Mouse (Mus musculus): ENCODE data around the gene Zbtb7a. TPM values are rescaled to one million over a fixed set of nuclear protein-coding genes. Genes with fewer than 3 reads are reported as not detected.
"Not testable (repeated sequence)": the region's sequence is repeated elsewhere in the genome, so short reads cannot be mapped to it uniquely, and the experiment has no call there.

Gene Zbtb7a
- polyA plus RNA-seq, 1 experiment from 2014 or later = 31.5 TPM

GRCm38 (mm10) chr10:81174617-81175344, 39.8 kb downstream of the Zbtb7a start:
- Histone ChIP-seq H3K9ac (ENCODE audit: low read length) (peak overlapping the region; percentile 46), H3K27ac (ENCODE audit: low read length) (peak overlapping the region; percentile 87), H3K27me3 (ENCODE audit: control insufficient read depth, insufficient read depth, low read depth, low read length) (no peaks in the 10 kb centered on the region), H3K9me3 (ENCODE audit: control insufficient read depth, low read length) (no peaks in the 10 kb centered on the region), H3K4me2 (ENCODE audit: low read depth, low read length) (peak overlapping the region; percentile 49), H3K4me1 (replicated peaks; ENCODE audit: control insufficient read depth, insufficient read depth, low read length) (peaks cover 34% of the 10 kb centered on the region), H3K4me3 (ENCODE audit: low read length) (peak overlapping the region; percentile 40), H3K36me3 (ENCODE audit: control insufficient read depth, insufficient read depth, low read length) (peaks cover 22% of the 10 kb centered on the region)
- WGBS = 3% methylated on average over 29 of the region's 29 CpGs
- ATAC-seq (ENCODE audit: low read depth) = peak; percentile 49

GRCm38 (mm10) chr10:81175345-81175701, 40.3 kb downstream of the Zbtb7a start:
- not testable (repeated sequence) for H3K27me3 ChIP-seq (ENCODE audit: control insufficient read depth, insufficient read depth, low read depth, low read length); H3K9me3 ChIP-seq (ENCODE audit: control insufficient read depth, low read length); ATAC-seq (ENCODE audit: low read depth)
- 7% methylated on average over 4 of the region's 4 CpGs for WGBS
- peaks cover 28% of the 10 kb centered on the region for H3K36me3 ChIP-seq (ENCODE audit: control insufficient read depth, insufficient read depth, low read length)
- peaks cover 34% of the 10 kb centered on the region for H3K4me1 ChIP-seq (replicated peaks; ENCODE audit: control insufficient read depth, insufficient read depth, low read length)
- peak overlapping the region; percentile 87 for H3K27ac ChIP-seq (ENCODE audit: low read length)
- H3K9ac ChIP-seq (ENCODE audit: low read length) = peak overlapping the region; percentile 46
- peak overlapping the region; percentile 49 for H3K4me2 ChIP-seq (ENCODE audit: low read depth, low read length)
- peak overlapping the region; percentile 40 for H3K4me3 ChIP-seq (ENCODE audit: low read length)

GRCm38 (mm10) chr10:81175936-81176465, 41.0 kb downstream of the Zbtb7a start:
- peaks cover 34% of the 10 kb centered on the region for H3K36me3 ChIP-seq (ENCODE audit: control insufficient read depth, insufficient read depth, low read length)
- H3K9me3 ChIP-seq (ENCODE audit: control insufficient read depth, low read length) = no peaks in the 10 kb centered on the region
- H3K27me3 ChIP-seq (ENCODE audit: control insufficient read depth, insufficient read depth, low read depth, low read length) = no peaks in the 10 kb centered on the region
- peak overlapping the region; percentile 87 for H3K27ac ChIP-seq (ENCODE audit: low read length)
- peak; percentile 31 for ATAC-seq (ENCODE audit: low read depth)
- H3K4me2 ChIP-seq (ENCODE audit: low read depth, low read length) = peak overlapping the region; percentile 59
- peak overlapping the region; percentile 81 for H3K4me3 ChIP-seq (ENCODE audit: low read length)
- H3K4me1 ChIP-seq (replicated peaks; ENCODE audit: control insufficient read depth, insufficient read depth, low read length) = peaks cover 34% of the 10 kb centered on the region
- WGBS = 2% methylated on average over 13 of the region's 13 CpGs
- H3K9ac ChIP-seq (ENCODE audit: low read length) = peak overlapping the region; percentile 34

GRCm38 (mm10) chr10:81176466-81177271, 41.6 kb downstream of the Zbtb7a start, which contains the start of gene Eef2:
TSS of gene Eef2 (plus strand) at chr10:81176631.
- 0% methylated on average over 75 of the region's 77 CpGs for WGBS

GRCm38 (mm10) chr10:81177491-81177925, 42.5 kb downstream of the Zbtb7a start:
- Histone ChIP-seq H3K9me3 (ENCODE audit: control insufficient read depth, low read length) (no peaks in the 10 kb centered on the region), H3K9ac (ENCODE audit: low read length) (peak overlapping the region; percentile 96), H3K27ac (ENCODE audit: low read length) (peak overlapping the region; percentile 87), H3K27me3 (ENCODE audit: control insufficient read depth, insufficient read depth, low read depth, low read length) (no peaks in the 10 kb centered on the region), H3K4me2 (ENCODE audit: low read depth, low read length) (peak overlapping the region; percentile 90), H3K4me3 (ENCODE audit: low read length) (peak overlapping the region; percentile 81), H3K4me1 (replicated peaks; ENCODE audit: control insufficient read depth, insufficient read depth, low read length) (peaks cover 38% of the 10 kb centered on the region), H3K36me3 (ENCODE audit: control insufficient read depth, insufficient read depth, low read length) (peaks cover 50% of the 10 kb centered on the region)
- ATAC-seq (ENCODE audit: low read depth) = no peak
- WGBS = 6% methylated on average over 16 of the region's 16 CpGs

More at GRCm38 (mm10) chr10:81176466-81177271, 41.6 kb downstream of the Zbtb7a start, which contains the start of gene Eef2:
- Histone ChIP-seq H3K4me3 (ENCODE audit: low read length) (peak within 1 kb of the TSS; percentile 81), H3K27me3 (ENCODE audit: control insufficient read depth, insufficient read depth, low read depth, low read length) (no peaks in the 10 kb centered on the region), H3K36me3 (ENCODE audit: control insufficient read depth, insufficient read depth, low read length) (peaks cover 41% of the 10 kb centered on the region), H3K9me3 (ENCODE audit: control insufficient read depth, low read length) (no peaks in the 10 kb centered on the region), H3K9ac (ENCODE audit: low read length) (peak within 1 kb of the TSS; percentile 96), H3K27ac (ENCODE audit: low read length) (peak within 1 kb of the TSS; percentile 87), H3K4me1 (replicated peaks; ENCODE audit: control insufficient read depth, insufficient read depth, low read length) (peaks cover 36% of the 10 kb centered on the region), H3K4me2 (ENCODE audit: low read depth, low read length) (peak within 1 kb of the TSS; percentile 90)
- ATAC-seq (ENCODE audit: low read depth) = peak; percentile 87

GRCm38 (mm10) chr10:81177958-81178712, 43.1 kb downstream of the Zbtb7a start:
- no peak for ATAC-seq (ENCODE audit: low read depth)
- H3K4me2 ChIP-seq (ENCODE audit: low read depth, low read length) = peak overlapping the region; percentile 90
- H3K9ac ChIP-seq (ENCODE audit: low read length) = peak overlapping the region; percentile 96
- H3K4me1 ChIP-seq (replicated peaks; ENCODE audit: control insufficient read depth, insufficient read depth, low read length) = peaks cover 38% of the 10 kb centered on the region
- no peaks in the 10 kb centered on the region for H3K27me3 ChIP-seq (ENCODE audit: control insufficient read depth, insufficient read depth, low read depth, low read length)
- peak overlapping the region; percentile 81 for H3K4me3 ChIP-seq (ENCODE audit: low read length)
- H3K9me3 ChIP-seq (ENCODE audit: control insufficient read depth, low read length) = no peaks in the 10 kb centered on the region
- 40% methylated on average over 14 of the region's 14 CpGs for WGBS
- H3K27ac ChIP-seq (ENCODE audit: low read length) = no peak overlapping the region
- H3K36me3 ChIP-seq (ENCODE audit: control insufficient read depth, insufficient read depth, low read length) = peaks cover 50% of the 10 kb centered on the region

- H3K27me3 ChIP-seq (ENCODE audit: control insufficient read depth, insufficient read depth, low read depth, low read length) = no peaks in the 10 kb centered on the region
- H3K4me1 ChIP-seq (replicated peaks; ENCODE audit: control insufficient read depth, insufficient read depth, low read length) = peaks cover 38% of the 10 kb centered on the region
- no peak for ATAC-seq (ENCODE audit: low read depth)
- no peak overlapping the region for H3K9ac ChIP-seq (ENCODE audit: low read length)
- no peak overlapping the region for H3K4me3 ChIP-seq (ENCODE audit: low read length)
- no peak overlapping the region for H3K4me2 ChIP-seq (ENCODE audit: low read depth, low read length)
- 87% methylated on average over 11 of the region's 11 CpGs for WGBS
- no peaks in the 10 kb centered on the region for H3K9me3 ChIP-seq (ENCODE audit: control insufficient read depth, low read length)
- peaks cover 50% of the 10 kb centered on the region for H3K36me3 ChIP-seq (ENCODE audit: control insufficient read depth, insufficient read depth, low read length)
- no peak overlapping the region for H3K27ac ChIP-seq (ENCODE audit: low read length)
Observed at GRCm38 (mm10) chr10:81178927-81179326, 43.9 kb downstream of the Zbtb7a start.

- 84% methylated on average over 32 of the region's 32 CpGs for WGBS
- Histone ChIP-seq H3K4me3 (ENCODE audit: low read length) (no peak overlapping the region), H3K9ac (ENCODE audit: low read length) (no peak overlapping the region), H3K27ac (ENCODE audit: low read length) (no peak overlapping the region), H3K9me3 (ENCODE audit: control insufficient read depth, low read length) (no peaks in the 10 kb centered on the region), H3K4me2 (ENCODE audit: low read depth, low read length) (no peak overlapping the region), H3K36me3 (ENCODE audit: control insufficient read depth, insufficient read depth, low read length) (peaks cover 51% of the 10 kb centered on the region), H3K27me3 (ENCODE audit: control insufficient read depth, insufficient read depth, low read depth, low read length) (no peaks in the 10 kb centered on the region), H3K4me1 (replicated peaks; ENCODE audit: control insufficient read depth, insufficient read depth, low read length) (peaks cover 41% of the 10 kb centered on the region)
- ATAC-seq (ENCODE audit: low read depth) = no peak
Observed at GRCm38 (mm10) chr10:81179451-81180342, 44.7 kb downstream of the Zbtb7a start.

All from lung, embryonic 16.5 days (tissue).